15 mouse cellular contexts compared by ENCODE assay signal in the genomic region with DNA sequence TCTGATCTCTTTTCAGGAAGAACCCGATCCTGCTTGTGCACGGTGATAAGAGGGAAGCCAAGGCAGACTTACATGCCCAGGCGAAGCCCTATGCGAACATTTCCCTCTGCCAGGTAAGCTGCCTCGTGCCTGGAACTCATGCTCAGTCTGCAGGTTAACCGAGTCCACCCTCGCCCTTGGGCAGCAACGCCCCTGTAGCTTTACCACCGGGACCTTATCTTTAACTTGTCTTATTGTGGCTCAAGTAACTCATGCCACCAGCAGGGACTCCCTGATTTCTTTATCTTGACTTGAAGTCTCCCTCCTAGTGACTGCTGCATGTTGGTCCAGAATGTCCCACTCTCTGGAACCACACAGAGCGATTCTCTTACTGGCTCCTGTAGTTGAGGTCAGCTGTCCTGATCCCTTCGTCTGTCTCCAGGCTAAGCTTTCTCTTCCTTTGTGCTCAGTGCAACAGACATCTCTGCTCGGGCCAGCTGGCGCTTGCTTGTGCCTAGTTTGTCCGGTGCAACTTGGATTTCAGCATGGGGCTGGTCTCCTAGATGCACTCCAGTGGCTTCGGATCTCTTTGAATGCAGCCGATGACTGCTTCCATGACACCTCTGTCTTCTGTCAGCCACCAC.
"Had no signal": no experiment of that assay in that cellular context is flagged by ENCODE, and none has a peak within 500 bp of the region (broad histone marks: within the 10 kb centered on the region; RNA-seq: fewer than 3 reads in every experiment).

No protein-coding gene starts in this region.

- H3K4me1 ChIP-seq: kidney, embryonic 15.5 days; limb, embryonic 10.5 days; midbrain, embryonic 12.5 days; stomach, embryonic 15.5 days had no signal

- H3K9ac ChIP-seq: kidney, embryonic 15.5 days; liver, embryonic 14.5 days; midbrain, embryonic 12.5 days; stomach, embryonic 15.5 days had no signal

- H3K4me3 ChIP-seq: kidney, embryonic 15.5 days; left cerebral cortex, adult 2 months; limb, embryonic 10.5 days; midbrain, embryonic 12.5 days; stomach, embryonic 15.5 days had no signal

- ATAC-seq: lung, postnatal 0 days; midbrain, embryonic 16.5 days had no signal

- H3K4me2 ChIP-seq: kidney, embryonic 15.5 days; midbrain, embryonic 12.5 days; stomach, embryonic 15.5 days had no signal

- H3K27me3 ChIP-seq: kidney, embryonic 15.5 days; midbrain, embryonic 12.5 days; stomach, embryonic 15.5 days had no signal

- H3K27ac ChIP-seq: kidney, embryonic 15.5 days; left cerebral cortex, adult 2 months; limb, embryonic 10.5 days; liver, embryonic 14.5 days; midbrain, embryonic 12.5 days; stomach, embryonic 15.5 days had no signal

- H3K9me3 ChIP-seq: kidney, embryonic 15.5 days; limb, embryonic 10.5 days; midbrain, embryonic 12.5 days; stomach, embryonic 15.5 days had no signal

- DNase-seq: kidney, adult 18-20 months; kidney, postnatal 25 days; lung, adult 2 months; lung, postnatal 36 days; right cerebral cortex, postnatal 14 days; thymus, adult 2 months; thymus, postnatal 25 days had no signal
